Mouse (Mus musculus) stomach, embryonic 16.5 days (tissue): ENCODE measurements around the gene Zc3h10. TPM values are rescaled to one million over a fixed set of nuclear protein-coding genes. Genes with fewer than 3 reads are reported as not detected.
A peak's percentile ranks its signal among the peaks of the same experiment; 100 is the strongest.
"Not testable (repeated sequence)": the region's sequence is repeated elsewhere in the genome, so short reads cannot be mapped to it uniquely, and the experiment has no call there.

ENCODE experiments used
- ATAC-seq: fragments of 200-750 bp; cut with Nextera tagmentation; 2 replicates; pipeline ENCODE4 v1.8.0; 2017; ENCODE audit warnings: moderate number of reproducible peaks, moderate TSS enrichment; ENCODE audit not compliant: insufficient read depth, low FRiP score
- H3K27ac ChIP-seq: fragments of 300-500 bp; sonication (generic); 2 replicates; pipeline ENCODE4 v1.5.1; 2014; ENCODE audit warnings: low read length
- H3K27me3 ChIP-seq: fragments of 300-500 bp; sonication (generic); 2 replicates; pipeline ENCODE4 v1.6.1; 2014; ENCODE audit warnings: low read length, control low read depth, mixed read lengths; ENCODE audit not compliant: control insufficient read depth, insufficient read depth
- H3K36me3 ChIP-seq: fragments of 300-500 bp; sonication (generic); 2 replicates; pipeline ENCODE4 v1.6.1; 2014; ENCODE audit warnings: low read length; ENCODE audit not compliant: control insufficient read depth, insufficient read depth
- H3K4me1 ChIP-seq: fragments of 300-500 bp; sonication (generic); 2 replicates; pipeline ENCODE4 v1.6.1; 2014; ENCODE audit warnings: low read length, control low read depth, mixed read lengths; ENCODE audit not compliant: control insufficient read depth, insufficient read depth
- H3K4me2 ChIP-seq: fragments of 300-500 bp; sonication (generic); 2 replicates; pipeline ENCODE4 v1.6.1; 2014; ENCODE audit warnings: low read depth, low read length, mixed read lengths
- H3K4me3 ChIP-seq: fragments of 300-500 bp; sonication (generic); replicated peaks from 2 replicates; pipeline ENCODE4 v1.5.1; 2014; ENCODE audit warnings: mild to moderate bottlenecking, low read length
- H3K9ac ChIP-seq: fragments of 300-500 bp; sonication (generic); 2 replicates; pipeline ENCODE4 v1.6.1; 2014; ENCODE audit warnings: low read length
- H3K9me3 ChIP-seq: fragments of 300-500 bp; sonication (generic); replicated peaks from 2 replicates; pipeline ENCODE4 v1.6.1; 2016; ENCODE audit warnings: low read length, control low read depth; ENCODE audit not compliant: control insufficient read depth
- WGBS: fragments of 180-500 bp; shearing (Covaris S2); extraction: QIAGEN DNeasy Blood & Tissue Kit; methylation state at CpG from one replicate; pipeline ENCODE4 v1.1.7; 2014; 5-methylcytosine and 5-hydroxymethylcytosine counted together
- polyA plus RNA-seq: library from polyadenylated mRNA; unstranded; fragments of >200 nt; fragmentation: Nextera tagmentation; extraction: Ambion mirVana; gene quantifications from 2 replicates; pipeline ENCODE4 v1.2.1, GENCODE M21; 2015

Gene Zc3h10
- polyA plus RNA-seq, 1 experiment from 2014 or later, result 10.7 TPM

- 56% methylated on average over 4 of the region's 4 CpGs for WGBS
These were observed 37.7 kb downstream of the Zc3h10 start for GRCm38 (mm10) chr10:128509831-128510230.

DNA sequence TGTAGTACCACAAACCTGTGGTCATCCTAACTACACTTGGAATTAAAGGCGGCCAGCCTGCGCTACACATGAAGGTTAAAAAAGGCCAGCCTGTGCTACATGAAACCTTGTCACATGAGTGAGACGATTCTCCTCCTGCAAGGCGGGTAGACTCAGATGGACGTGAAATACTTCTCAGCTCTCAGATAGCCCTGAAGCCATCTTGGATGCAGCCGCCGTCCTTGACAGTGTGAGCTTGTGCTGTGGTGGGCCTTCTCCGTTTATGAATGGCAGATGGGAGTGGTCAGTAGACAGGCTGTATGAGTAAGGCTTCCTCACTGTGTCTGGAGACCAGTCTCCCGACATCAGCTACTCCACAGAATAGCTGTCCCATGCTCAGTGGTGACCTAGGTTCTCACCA lies 38.4 kb downstream of the Zc3h10 start:
- H3K4me2 ChIP-seq, result no peak overlapping the region
- no peaks in the 10 kb centered on the region for H3K9me3 ChIP-seq
- no peak overlapping the region for H3K9ac ChIP-seq
- peaks cover 9% of the 10 kb centered on the region for H3K4me1 ChIP-seq
- no peaks in the 10 kb centered on the region for H3K36me3 ChIP-seq
- no peak overlapping the region for H3K4me3 ChIP-seq
- ATAC-seq, result no peak
- WGBS, result 87% methylated on average over 9 of the region's 9 CpGs
- peak overlapping the region; percentile 7; the same call in 1 of the 2 replicates for H3K27ac ChIP-seq
- no peaks in the 10 kb centered on the region for H3K27me3 ChIP-seq

More at GRCm38 (mm10) chr10:128509831-128510230, 37.7 kb downstream of the Zc3h10 start:
- H3K9me3 ChIP-seq, result no peaks in the 10 kb centered on the region
- no peak overlapping the region for H3K27ac ChIP-seq
- peaks cover 4% of the 10 kb centered on the region for H3K4me1 ChIP-seq
- H3K36me3 ChIP-seq, result no peaks in the 10 kb centered on the region
- H3K4me3 ChIP-seq, result no peak overlapping the region
- H3K9ac ChIP-seq, result no peak overlapping the region
- H3K4me2 ChIP-seq, result no peak overlapping the region
- no peak for ATAC-seq
- H3K27me3 ChIP-seq, result no peaks in the 10 kb centered on the region

DNA sequence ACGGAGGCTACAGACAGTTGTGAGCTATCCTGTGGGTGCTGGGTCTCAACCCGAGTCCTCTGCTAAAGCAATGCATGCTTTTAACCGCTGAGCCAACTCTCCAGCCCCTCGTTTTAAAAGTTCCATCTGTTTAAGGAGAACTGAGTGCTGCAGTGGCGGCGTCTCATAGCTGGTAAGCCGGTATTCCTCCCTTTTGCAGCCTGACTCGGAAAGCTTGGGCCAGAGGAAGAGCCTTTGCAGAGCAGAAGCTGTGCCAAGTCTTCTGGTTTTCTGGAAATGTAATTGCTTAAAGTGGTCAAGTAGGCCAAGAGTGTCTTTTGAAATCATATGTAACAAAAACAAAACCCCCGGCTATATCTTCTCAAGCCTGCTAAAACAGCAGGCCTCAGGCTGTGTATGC lies 39.3 kb downstream of the Zc3h10 start:
- H3K36me3 ChIP-seq, result no peaks in the 10 kb centered on the region
- ATAC-seq, result no peak
- no peak overlapping the region for H3K4me3 ChIP-seq
- no peaks in the 10 kb centered on the region for H3K27me3 ChIP-seq
- H3K4me1 ChIP-seq, result peaks cover 9% of the 10 kb centered on the region
- H3K9me3 ChIP-seq, result no peaks in the 10 kb centered on the region
- no peak overlapping the region for H3K9ac ChIP-seq
- 58% methylated on average over 9 of the region's 9 CpGs for WGBS
- no peak overlapping the region for H3K4me2 ChIP-seq
- peak overlapping the region; percentile 46 for H3K27ac ChIP-seq

DNA sequence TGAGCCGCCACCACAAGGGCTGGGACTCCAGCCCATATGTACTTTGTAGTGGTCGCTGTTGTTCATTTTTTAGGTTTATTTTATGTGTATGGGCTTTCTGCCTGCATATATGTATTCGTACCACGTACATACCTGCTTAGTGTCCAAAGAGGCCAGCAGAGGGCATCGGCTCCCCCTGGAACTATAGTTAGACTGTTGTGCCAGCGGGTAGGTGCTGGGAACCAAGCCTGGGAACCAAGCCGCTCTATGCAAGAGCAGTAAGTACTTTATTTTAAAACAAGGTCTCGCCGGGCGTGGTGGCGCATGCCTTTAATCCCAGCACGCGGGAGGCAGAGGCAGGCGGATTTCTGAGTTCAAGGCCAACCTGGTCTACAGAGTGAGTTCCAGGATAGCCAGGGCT lies 41.6 kb downstream of the Zc3h10 start:
- Histone ChIP-seq H3K9ac (no peak overlapping the region), H3K4me3 (no peak overlapping the region), H3K9me3 (no peaks in the 10 kb centered on the region), H3K4me2 (no peak overlapping the region), H3K27ac (no peak overlapping the region), H3K27me3 (no peaks in the 10 kb centered on the region), H3K4me1 (peaks cover 9% of the 10 kb centered on the region), H3K36me3 (no peaks in the 10 kb centered on the region)
- no peak for ATAC-seq
- 96% methylated on average over 14 of the region's 14 CpGs for WGBS

GRCm38 (mm10) chr10:128505371-128505667 lies 42.3 kb downstream of the Zc3h10 start:
- H3K27ac ChIP-seq, H3K4me3 ChIP-seq, H3K4me1 ChIP-seq, H3K9ac ChIP-seq, ATAC-seq, H3K4me2 ChIP-seq, H3K36me3 ChIP-seq, H3K27me3 ChIP-seq, H3K9me3 ChIP-seq: not testable (repeated sequence)
- WGBS, result 80% methylated on average over 5 of the region's 5 CpGs

DNA sequence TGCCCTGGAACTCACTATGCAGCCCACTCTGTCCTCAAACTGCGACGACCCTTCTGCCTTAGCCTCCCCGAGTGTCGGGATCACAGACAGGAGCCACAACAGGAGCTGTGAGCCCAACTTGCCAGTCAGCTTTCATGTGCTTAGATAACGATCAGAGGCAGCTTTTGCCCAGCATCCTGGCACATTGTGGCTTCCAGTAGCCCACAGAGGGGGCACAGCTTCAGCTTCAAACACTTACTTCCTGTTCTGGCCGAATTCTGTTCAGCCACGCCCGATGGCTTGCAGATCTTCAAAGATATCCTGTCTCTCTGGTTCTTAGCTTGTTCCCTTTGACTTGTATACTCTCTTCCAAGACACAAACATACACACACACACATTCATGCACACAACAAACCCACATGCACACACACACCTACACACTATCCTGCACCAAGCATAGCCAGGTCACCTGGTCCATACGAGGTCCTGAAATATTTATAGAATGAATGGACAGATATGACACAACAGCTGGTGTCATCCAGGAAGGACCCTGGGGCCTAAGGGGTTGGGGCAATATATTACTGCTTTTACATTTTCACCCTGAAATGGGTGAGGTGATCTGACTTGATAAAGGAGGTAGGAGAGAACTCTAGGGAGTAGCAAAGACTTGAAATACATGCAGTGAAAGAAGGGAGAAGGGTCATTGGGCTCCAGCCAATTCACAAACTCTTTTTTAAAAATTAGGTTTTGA lies 42.8 kb downstream of the Zc3h10 start:
- Histone ChIP-seq H3K27ac (peak overlapping the region; percentile 4; the same call in 1 of the 2 replicates), H3K4me1 (peaks cover 9% of the 10 kb centered on the region), H3K9me3 (no peaks in the 10 kb centered on the region), H3K27me3 (no peaks in the 10 kb centered on the region), H3K36me3 (no peaks in the 10 kb centered on the region), H3K4me2 (no peak overlapping the region), H3K9ac (peak overlapping the region; percentile 42; the same call in 1 of the 2 replicates), H3K4me3 (no peak overlapping the region)
- 66% methylated on average over 9 of the region's 9 CpGs for WGBS
- no peak for ATAC-seq

DNA sequence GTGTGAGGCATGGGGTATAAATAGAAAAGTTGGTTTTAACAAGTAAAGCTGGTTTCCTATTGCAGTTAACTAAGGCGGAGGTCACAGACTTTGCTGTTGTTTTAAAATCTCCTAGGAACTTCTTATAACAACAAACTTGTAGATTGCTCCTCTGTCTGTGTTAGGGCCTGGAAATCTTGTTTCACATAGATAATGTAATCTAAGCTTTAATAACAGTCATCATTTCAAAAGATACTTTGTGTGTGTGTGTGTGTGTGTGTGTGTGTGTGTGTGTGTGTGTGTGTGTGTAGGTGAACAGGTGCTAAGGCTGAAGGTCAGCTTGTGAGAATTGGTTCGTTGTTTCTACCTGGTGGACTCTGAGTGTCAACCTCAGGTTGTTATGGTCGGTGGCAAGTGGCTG lies 43.6 kb downstream of the Zc3h10 start:
- H3K27ac ChIP-seq, result no peak overlapping the region
- no peak overlapping the region for H3K4me2 ChIP-seq
- H3K4me1 ChIP-seq, result peaks cover 9% of the 10 kb centered on the region
- H3K4me3 ChIP-seq, result no peak overlapping the region
- 75% methylated on average over 3 of the region's 3 CpGs for WGBS
- no peak overlapping the region for H3K9ac ChIP-seq
- no peaks in the 10 kb centered on the region for H3K36me3 ChIP-seq
- H3K27me3 ChIP-seq, result no peaks in the 10 kb centered on the region
- no peaks in the 10 kb centered on the region for H3K9me3 ChIP-seq
- no peak for ATAC-seq

- Histone ChIP-seq H3K9me3 (no peaks in the 10 kb centered on the region), H3K4me2 (no peak overlapping the region), H3K9ac (no peak overlapping the region), H3K27ac (no peak overlapping the region), H3K4me1 (peaks cover 9% of the 10 kb centered on the region), H3K36me3 (no peaks in the 10 kb centered on the region), H3K4me3 (no peak overlapping the region), H3K27me3 (no peaks in the 10 kb centered on the region)
- ATAC-seq, result no peak
- 82% methylated on average over 8 of the region's 8 CpGs for WGBS
These were observed 44.0 kb downstream of the Zc3h10 start for GRCm38 (mm10) chr10:128503532-128503931.

DNA sequence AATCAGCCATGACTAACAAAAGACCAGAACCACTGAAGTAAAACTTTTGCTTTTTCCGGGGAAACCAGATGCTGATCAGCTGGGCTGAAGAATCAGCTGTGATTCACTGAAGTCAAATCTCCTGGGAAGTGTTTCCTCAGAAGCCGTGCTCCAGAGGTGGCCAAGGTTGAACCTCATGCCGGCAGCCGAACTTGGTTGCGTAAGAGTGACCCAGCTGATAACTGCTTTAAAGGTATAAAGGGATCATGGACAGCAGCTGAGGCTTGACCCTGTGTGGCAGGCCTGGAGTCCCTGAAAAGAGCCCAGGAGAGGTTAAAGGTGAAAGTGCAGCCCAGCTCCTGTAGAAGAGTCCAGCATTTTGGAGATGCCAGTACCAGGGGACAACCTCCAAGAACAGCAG lies 45.2 kb downstream of the Zc3h10 start:
- Histone ChIP-seq H3K4me1 (peaks cover 15% of the 10 kb centered on the region), H3K4me2 (no peak overlapping the region), H3K4me3 (no peak overlapping the region), H3K9me3 (no peaks in the 10 kb centered on the region), H3K9ac (0 out of 2 replicates have a peak overlapping the region, but pooled peaks have one; percentile 5), H3K36me3 (no peaks in the 10 kb centered on the region), H3K27ac (peak overlapping the region; percentile 34; the same call in 1 of the 2 replicates), H3K27me3 (no peaks in the 10 kb centered on the region)
- WGBS, result 58% methylated on average over 5 of the region's 5 CpGs
- no peak for ATAC-seq
